Mouse (Mus musculus): Measurements from ENCODE around the gene Tcap. TPM values are rescaled to one million over a fixed set of nuclear protein-coding genes. Genes with fewer than 3 reads are reported as not detected.

The Tcap gene
- polyA plus RNA-seq, 1 experiment from 2014 or later = 1.7 TPM

GRCm38 (mm10) chr11:98397946-98398345 is 14.3 kb downstream of the Tcap start:
- peaks cover 5% of the 10 kb centered on the region; the same call in 1 of the 2 replicates for H3K27me3 ChIP-seq
- no peak overlapping the region for H3K4me3 ChIP-seq
- no peak overlapping the region for H3K9ac ChIP-seq
- peaks cover 14% of the 10 kb centered on the region; the same call in 1 of the 2 replicates for H3K4me1 ChIP-seq
- H3K36me3 ChIP-seq = no peaks in the 10 kb centered on the region
- H3K9me3 ChIP-seq = no peaks in the 10 kb centered on the region
- H3K27ac ChIP-seq = no peak overlapping the region
- 87% methylated on average over 7 of the region's 7 CpGs for WGBS
- ATAC-seq (ENCODE audit: insufficient number of reproducible peaks, insufficient read depth, low FRiP score, low TSS enrichment) = no peak
- H3K4me2 ChIP-seq (replicated peaks) = no peak overlapping the region

GRCm38 (mm10) chr11:98400161-98400726 is 16.6 kb downstream of the Tcap start, which contains the start of gene Pgap3:
Gene Pgap3 (minus strand): TSS chr11:98400490.
- peak; percentile 83 for ATAC-seq (ENCODE audit: insufficient number of reproducible peaks, insufficient read depth, low FRiP score, low TSS enrichment)
- H3K4me2 ChIP-seq (replicated peaks) = peak within 1 kb of the TSS; percentile 70
- WGBS = 1% methylated on average over 40 of the region's 40 CpGs

GRCm38 (mm10) chr11:98400816-98401215 is 17.2 kb downstream of the Tcap start:
- H3K4me3 ChIP-seq = peak overlapping the region; percentile 67
- H3K4me2 ChIP-seq (replicated peaks) = peak overlapping the region; percentile 70
- H3K36me3 ChIP-seq = no peaks in the 10 kb centered on the region
- no peak for ATAC-seq (ENCODE audit: insufficient number of reproducible peaks, insufficient read depth, low FRiP score, low TSS enrichment)
- 0 out of 2 replicates have a peak, but pooled peaks cover 4% of the 10 kb centered on the region for H3K4me1 ChIP-seq
- H3K9ac ChIP-seq = peak overlapping the region; percentile 44
- 61% methylated on average over 3 of the region's 3 CpGs for WGBS
- H3K9me3 ChIP-seq = no peaks in the 10 kb centered on the region
- H3K27ac ChIP-seq = peak overlapping the region; percentile 96
- H3K27me3 ChIP-seq = no peaks in the 10 kb centered on the region

More at GRCm38 (mm10) chr11:98400161-98400726, 16.6 kb downstream of the Tcap start, which contains the start of gene Pgap3:
- H3K4me1 ChIP-seq = 0 out of 2 replicates have a peak, but pooled peaks cover 4% of the 10 kb centered on the region
- H3K27ac ChIP-seq = peak within 1 kb of the TSS; percentile 96
- H3K4me3 ChIP-seq = peak within 1 kb of the TSS; percentile 67
- H3K9ac ChIP-seq = peak within 1 kb of the TSS; percentile 44
- no peaks in the 10 kb centered on the region for H3K9me3 ChIP-seq
- H3K27me3 ChIP-seq = no peaks in the 10 kb centered on the region
- H3K36me3 ChIP-seq = no peaks in the 10 kb centered on the region

GRCm38 (mm10) chr11:98406621-98407020 is 23.0 kb downstream of the Tcap start:
- H3K27ac ChIP-seq = no peak overlapping the region
- H3K4me2 ChIP-seq (replicated peaks) = no peak overlapping the region
- no peaks in the 10 kb centered on the region for H3K9me3 ChIP-seq
- no peak overlapping the region for H3K9ac ChIP-seq
- H3K4me3 ChIP-seq = no peak overlapping the region
- H3K4me1 ChIP-seq = peaks cover 16% of the 10 kb centered on the region; the same call in 1 of the 2 replicates
- 70% methylated on average over 6 of the region's 6 CpGs for WGBS
- H3K36me3 ChIP-seq = no peaks in the 10 kb centered on the region
- no peak for ATAC-seq (ENCODE audit: insufficient number of reproducible peaks, insufficient read depth, low FRiP score, low TSS enrichment)
- H3K27me3 ChIP-seq = peaks cover 4% of the 10 kb centered on the region; the same call in 1 of the 2 replicates

GRCm38 (mm10) chr11:98408872-98409271 is 25.3 kb downstream of the Tcap start:
- Histone ChIP-seq H3K9ac (peak overlapping the region; percentile 33; the same call in 1 of the 2 replicates), H3K27ac (peak overlapping the region; percentile 41; the same call in 1 of the 2 replicates), H3K4me2 (replicated peaks) (peak overlapping the region; percentile 42), H3K36me3 (no peaks in the 10 kb centered on the region), H3K4me1 (peaks cover 25% of the 10 kb centered on the region), H3K9me3 (no peaks in the 10 kb centered on the region), H3K4me3 (peak overlapping the region; percentile 4; the same call in 1 of the 2 replicates), H3K27me3 (peaks cover 4% of the 10 kb centered on the region; the same call in 1 of the 2 replicates)
- WGBS = 43% methylated on average over 8 of the region's 8 CpGs
- no peak for ATAC-seq (ENCODE audit: insufficient number of reproducible peaks, insufficient read depth, low FRiP score, low TSS enrichment)

- peaks cover 4% of the 10 kb centered on the region; the same call in 1 of the 2 replicates for H3K27me3 ChIP-seq
- H3K4me2 ChIP-seq (replicated peaks) = peak overlapping the region; percentile 42
- WGBS = 3% methylated on average over 9 of the region's 10 CpGs
- ATAC-seq (ENCODE audit: insufficient number of reproducible peaks, insufficient read depth, low FRiP score, low TSS enrichment) = peak; percentile 31; the same call in 1 of the 2 replicates
- peaks cover 29% of the 10 kb centered on the region for H3K4me1 ChIP-seq
- no peak overlapping the region for H3K9ac ChIP-seq
- H3K9me3 ChIP-seq = no peaks in the 10 kb centered on the region
- peak overlapping the region; percentile 4; the same call in 1 of the 2 replicates for H3K4me3 ChIP-seq
- no peaks in the 10 kb centered on the region for H3K36me3 ChIP-seq
- peak overlapping the region; percentile 41; the same call in 1 of the 2 replicates for H3K27ac ChIP-seq
These were observed 25.8 kb downstream of the Tcap start for GRCm38 (mm10) chr11:98409341-98409822.

GRCm38 (mm10) chr11:98412273-98412796 is 28.7 kb downstream of the Tcap start, which contains the start of gene Erbb2:
Gene Erbb2 (plus strand): TSS chr11:98412470.
- peak within 1 kb of the TSS; percentile 96 for H3K27ac ChIP-seq
- H3K9me3 ChIP-seq = no peaks in the 10 kb centered on the region
- peak within 1 kb of the TSS; percentile 87 for H3K9ac ChIP-seq
- peaks cover 38% of the 10 kb centered on the region for H3K4me1 ChIP-seq
- under 1% methylated on average over 45 of the region's 49 CpGs for WGBS
- H3K36me3 ChIP-seq = 0 out of 2 replicates have a peak, but pooled peaks cover 2% of the 10 kb centered on the region
- H3K4me2 ChIP-seq (replicated peaks) = peak within 1 kb of the TSS; percentile 74
- peaks cover 4% of the 10 kb centered on the region; the same call in 1 of the 2 replicates for H3K27me3 ChIP-seq
- H3K4me3 ChIP-seq = peak within 1 kb of the TSS; percentile 74
- peak; percentile 67 for ATAC-seq (ENCODE audit: insufficient number of reproducible peaks, insufficient read depth, low FRiP score, low TSS enrichment)

GRCm38 (mm10) chr11:98412797-98413301 is 29.2 kb downstream of the Tcap start:
- H3K9ac ChIP-seq = peak overlapping the region; percentile 87
- H3K4me3 ChIP-seq = peak overlapping the region; percentile 74
- ATAC-seq (ENCODE audit: insufficient number of reproducible peaks, insufficient read depth, low FRiP score, low TSS enrichment) = peak; percentile 50
- peaks cover 38% of the 10 kb centered on the region for H3K4me1 ChIP-seq
- peaks cover 4% of the 10 kb centered on the region; the same call in 1 of the 2 replicates for H3K27me3 ChIP-seq
- under 1% methylated on average over 40 of the region's 40 CpGs for WGBS
- peak overlapping the region; percentile 96 for H3K27ac ChIP-seq
- H3K4me2 ChIP-seq (replicated peaks) = peak overlapping the region; percentile 74
- no peaks in the 10 kb centered on the region for H3K9me3 ChIP-seq
- 0 out of 2 replicates have a peak, but pooled peaks cover 2% of the 10 kb centered on the region for H3K36me3 ChIP-seq

- Histone ChIP-seq H3K36me3 (0 out of 2 replicates have a peak, but pooled peaks cover 2% of the 10 kb centered on the region), H3K27ac (peak overlapping the region; percentile 96; the same call in 1 of the 2 replicates), H3K27me3 (peaks cover 4% of the 10 kb centered on the region; the same call in 1 of the 2 replicates), H3K9me3 (no peaks in the 10 kb centered on the region), H3K4me3 (peak overlapping the region; percentile 74), H3K4me1 (peaks cover 36% of the 10 kb centered on the region), H3K4me2 (replicated peaks) (peak overlapping the region; percentile 74), H3K9ac (peak overlapping the region; percentile 87)
- no peak for ATAC-seq (ENCODE audit: insufficient number of reproducible peaks, insufficient read depth, low FRiP score, low TSS enrichment)
- 20% methylated on average over 7 of the region's 7 CpGs for WGBS
These were observed 30.1 kb downstream of the Tcap start for GRCm38 (mm10) chr11:98413731-98414130.

GRCm38 (mm10) chr11:98414162-98414561 is 30.6 kb downstream of the Tcap start:
- Histone ChIP-seq H3K4me1 (peaks cover 32% of the 10 kb centered on the region), H3K27ac (no peak overlapping the region), H3K36me3 (0 out of 2 replicates have a peak, but pooled peaks cover 5% of the 10 kb centered on the region), H3K9me3 (no peaks in the 10 kb centered on the region), H3K4me3 (peak overlapping the region; percentile 74), H3K27me3 (peaks cover 4% of the 10 kb centered on the region; the same call in 1 of the 2 replicates), H3K4me2 (replicated peaks) (peak overlapping the region; percentile 74), H3K9ac (no peak overlapping the region)
- WGBS = 32% methylated on average over 2 of the region's 2 CpGs
- ATAC-seq (ENCODE audit: insufficient number of reproducible peaks, insufficient read depth, low FRiP score, low TSS enrichment) = no peak

- H3K9ac ChIP-seq = no peak overlapping the region
- H3K27me3 ChIP-seq = no peaks in the 10 kb centered on the region
- no peak for ATAC-seq (ENCODE audit: insufficient number of reproducible peaks, insufficient read depth, low FRiP score, low TSS enrichment)
- H3K9me3 ChIP-seq = no peaks in the 10 kb centered on the region
- H3K36me3 ChIP-seq = peaks cover 28% of the 10 kb centered on the region
- 83% methylated on average over 1 of the region's 1 CpGs for WGBS
- H3K4me3 ChIP-seq = no peak overlapping the region
- H3K27ac ChIP-seq = no peak overlapping the region
- peaks cover 18% of the 10 kb centered on the region for H3K4me1 ChIP-seq
- no peak overlapping the region for H3K4me2 ChIP-seq (replicated peaks)
These were observed 33.5 kb downstream of the Tcap start for GRCm38 (mm10) chr11:98417074-98417473.

All from embryonic facial prominence, embryonic 12.5 days (tissue).